Mouse (Mus musculus): ENCODE data around the gene Mrps18b. TPM values are rescaled to one million over a fixed set of nuclear protein-coding genes. Genes with fewer than 3 reads are reported as not detected.
"Not testable (repeated sequence)": the region's sequence is repeated elsewhere in the genome, so short reads cannot be mapped to it uniquely, and the experiment has no call there.

Gene Mrps18b
- polyA plus RNA-seq (2012; fragmentation: generic; extraction: Trizol) = 104 TPM

DNA sequence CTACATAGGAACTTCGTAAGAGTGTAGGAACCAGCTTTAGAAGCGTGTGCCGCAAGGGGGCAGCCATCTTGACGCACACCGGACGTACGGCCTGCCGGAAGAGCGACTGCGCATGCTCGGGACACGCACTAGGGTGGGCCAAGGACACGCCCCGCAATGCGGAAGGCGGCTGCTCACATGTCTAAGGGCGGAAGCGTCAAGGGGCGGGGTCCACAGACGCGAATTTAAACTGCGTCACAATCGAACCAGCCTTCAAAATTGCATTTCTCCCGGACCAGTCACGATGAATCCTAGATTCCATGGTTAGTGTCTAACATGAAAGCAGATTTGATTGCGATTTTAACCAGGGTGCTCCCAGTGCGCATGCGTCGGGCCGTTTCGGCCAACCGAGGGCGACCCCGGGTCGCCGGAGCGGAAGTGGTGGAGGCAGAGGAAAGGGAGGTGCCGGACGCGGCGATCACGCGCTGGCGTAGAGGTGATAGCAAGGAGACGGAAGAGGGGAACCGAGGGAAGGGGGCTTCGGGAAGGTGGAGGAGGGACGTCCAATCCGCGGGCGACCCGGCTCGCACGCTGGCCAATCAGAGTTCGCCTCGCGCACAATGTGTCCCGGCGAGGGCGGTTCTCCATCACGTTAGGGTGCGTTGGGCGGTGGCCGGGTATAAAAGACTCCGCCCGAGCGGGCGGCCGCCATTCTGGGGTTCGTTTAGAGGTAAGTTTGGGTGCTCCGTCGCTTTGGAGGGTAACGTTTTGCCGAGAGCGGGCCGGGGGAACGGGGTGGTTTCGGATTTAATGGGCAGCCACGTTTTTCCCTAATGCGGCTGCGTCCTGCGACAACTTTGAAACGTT, at the start of gene Mrps18b, which contains the start of gene Ppp1r10:
Gene Mrps18b (minus strand): TSS at position 93 of the 846 bp plus-strand sequence.
Gene Ppp1r10 (plus strand): TSS at position 138 of the 846 bp plus-strand sequence.
- H3K27me3 ChIP-seq (ENCODE audit: control insufficient read depth, insufficient read depth, insufficient read length) = no peaks in the 10 kb centered on the region
- H3K79me2 ChIP-seq (ENCODE audit: control insufficient read depth, insufficient read depth) = peaks cover 54% of the 10 kb centered on the region
- H3K4me3 ChIP-seq = peak within 1 kb of the TSS; percentile 96
- peak within 1 kb of the TSS; percentile 97 for H3K4me2 ChIP-seq (ENCODE audit: low read depth)
- H3K36me3 ChIP-seq (ENCODE audit: control insufficient read depth, insufficient read depth) = peaks cover 35% of the 10 kb centered on the region
- TF ChIP-seq MAX (IDR thresholded peaks at IDR 0.05; ENCODE audit: low read depth) (peak; percentile 68), SRF (IDR thresholded peaks at IDR 0.05; ENCODE audit: control insufficient read depth, insufficient read length, low read depth) (peak; percentile 47), E2F4 (IDR thresholded peaks at IDR 0.05; ENCODE audit: insufficient read depth) (no peak), REST (IDR thresholded peaks at IDR 0.05; ENCODE audit: insufficient read depth, insufficient read length) (peak; percentile 47), MYOG (IDR thresholded peaks at IDR 0.05; ENCODE audit: control insufficient read depth in 1 of 3, insufficient read depth in 1 of 3, insufficient read length in 2 of 3, low read depth in 2 of 3) (no peak), USF1 (IDR thresholded peaks at IDR 0.05; ENCODE audit: low read depth) (peak; percentile 65), CEBPB (IDR thresholded peaks at IDR 0.05; ENCODE audit: insufficient read depth, poor library complexity, severe bottlenecking) (no peak), TCF12 (IDR thresholded peaks at IDR 0.05; ENCODE audit: insufficient read depth, poor library complexity, severe bottlenecking) (no peak), MYOD1 (IDR thresholded peaks at IDR 0.05; ENCODE audit: control insufficient read depth in 1 of 3, insufficient read length in 2 of 3, low read depth in 2 of 3) (no peak), TCF3 (IDR thresholded peaks at IDR 0.05; ENCODE audit: insufficient read length, low read depth) (no peak), POLR2AphosphoS2 (IDR thresholded peaks at IDR 0.05; ENCODE audit: insufficient read length, low read depth) (peak; percentile 84), POLR2A (IDR thresholded peaks at IDR 0.05; ENCODE audit: insufficient read length, low read depth) (peak; percentile 81)
- peak within 1 kb of the TSS; percentile 92 for H3ac ChIP-seq (ENCODE audit: control insufficient read depth, insufficient read length)

DNA sequence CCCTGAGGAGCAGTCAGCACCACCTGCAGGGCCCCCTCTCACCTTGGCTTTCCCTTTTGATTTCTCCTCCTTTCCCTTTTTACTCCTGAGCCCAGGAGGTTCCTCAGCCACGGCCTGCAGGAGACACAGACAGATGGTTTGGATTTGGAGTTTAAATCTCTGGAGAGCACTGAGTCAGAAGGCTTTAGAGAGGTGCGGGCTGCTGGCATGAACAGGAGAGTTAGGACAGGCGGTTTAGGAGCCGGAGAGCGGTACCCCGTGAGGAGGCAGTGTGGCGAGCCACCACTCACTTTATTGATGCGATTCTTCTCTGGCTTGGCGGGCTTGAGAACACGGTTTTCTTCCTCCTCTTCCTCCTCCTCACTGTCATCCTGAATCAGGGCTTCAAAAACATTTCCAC, 47.1 kb upstream of the Mrps18b start:
- no peak overlapping the region for H3ac ChIP-seq (ENCODE audit: control insufficient read depth, insufficient read length)
- no peak for TF ChIP-seq MAX (IDR thresholded peaks at IDR 0.05; ENCODE audit: low read depth)
- no peak for TF ChIP-seq MYOD1 (IDR thresholded peaks at IDR 0.05; ENCODE audit: control insufficient read depth in 1 of 3, insufficient read length in 2 of 3, low read depth in 2 of 3)
- no peak for TF ChIP-seq POLR2A (IDR thresholded peaks at IDR 0.05; ENCODE audit: insufficient read length, low read depth)
- no peak for TF ChIP-seq TCF3 (IDR thresholded peaks at IDR 0.05; ENCODE audit: insufficient read length, low read depth)
- no peak for TF ChIP-seq MYOG (IDR thresholded peaks at IDR 0.05; ENCODE audit: control insufficient read depth in 1 of 3, insufficient read depth in 1 of 3, insufficient read length in 2 of 3, low read depth in 2 of 3)
- TF ChIP-seq SRF (IDR thresholded peaks at IDR 0.05; ENCODE audit: control insufficient read depth, insufficient read length, low read depth) = no peak
- no peak for TF ChIP-seq POLR2AphosphoS2 (IDR thresholded peaks at IDR 0.05; ENCODE audit: insufficient read length, low read depth)
- no peak for TF ChIP-seq CEBPB (IDR thresholded peaks at IDR 0.05; ENCODE audit: insufficient read depth, poor library complexity, severe bottlenecking)
- no peak for TF ChIP-seq REST (IDR thresholded peaks at IDR 0.05; ENCODE audit: insufficient read depth, insufficient read length)
- TF ChIP-seq TCF12 (IDR thresholded peaks at IDR 0.05; ENCODE audit: insufficient read depth, poor library complexity, severe bottlenecking) = no peak
- TF ChIP-seq USF1 (IDR thresholded peaks at IDR 0.05; ENCODE audit: low read depth) = no peak
- peaks cover 23% of the 10 kb centered on the region for H3K79me2 ChIP-seq (ENCODE audit: control insufficient read depth, insufficient read depth)
- H3K27me3 ChIP-seq (ENCODE audit: control insufficient read depth, insufficient read depth, insufficient read length) = no peaks in the 10 kb centered on the region
- no peak overlapping the region for H3K4me2 ChIP-seq (ENCODE audit: low read depth)
- H3K4me3 ChIP-seq = no peak overlapping the region
- peaks cover 33% of the 10 kb centered on the region for H3K36me3 ChIP-seq (ENCODE audit: control insufficient read depth, insufficient read depth)

GRCm38 (mm10) chr17:35958533-35959223, 42.5 kb upstream of the Mrps18b start:
- Histone ChIP-seq H3K27me3 (ENCODE audit: control insufficient read depth, insufficient read depth, insufficient read length) (no peaks in the 10 kb centered on the region), H3K4me2 (ENCODE audit: low read depth) (no peak overlapping the region), H3K4me3 (no peak overlapping the region), H3ac (ENCODE audit: control insufficient read depth, insufficient read length) (no peak overlapping the region), H3K36me3 (ENCODE audit: control insufficient read depth, insufficient read depth) (peaks cover 40% of the 10 kb centered on the region), H3K79me2 (ENCODE audit: control insufficient read depth, insufficient read depth) (no peaks in the 10 kb centered on the region)
- TF ChIP-seq MAX (IDR thresholded peaks at IDR 0.05; ENCODE audit: low read depth) (no peak), POLR2A (IDR thresholded peaks at IDR 0.05; ENCODE audit: insufficient read length, low read depth) (no peak), POLR2AphosphoS2 (IDR thresholded peaks at IDR 0.05; ENCODE audit: insufficient read length, low read depth) (no peak), TCF12 (IDR thresholded peaks at IDR 0.05; ENCODE audit: insufficient read depth, poor library complexity, severe bottlenecking) (no peak), E2F4 (IDR thresholded peaks at IDR 0.05; ENCODE audit: insufficient read depth) (no peak), TCF3 (IDR thresholded peaks at IDR 0.05; ENCODE audit: insufficient read length, low read depth) (no peak), SRF (IDR thresholded peaks at IDR 0.05; ENCODE audit: control insufficient read depth, insufficient read length, low read depth) (no peak), REST (IDR thresholded peaks at IDR 0.05; ENCODE audit: insufficient read depth, insufficient read length) (no peak), USF1 (IDR thresholded peaks at IDR 0.05; ENCODE audit: low read depth) (no peak)

DNA sequence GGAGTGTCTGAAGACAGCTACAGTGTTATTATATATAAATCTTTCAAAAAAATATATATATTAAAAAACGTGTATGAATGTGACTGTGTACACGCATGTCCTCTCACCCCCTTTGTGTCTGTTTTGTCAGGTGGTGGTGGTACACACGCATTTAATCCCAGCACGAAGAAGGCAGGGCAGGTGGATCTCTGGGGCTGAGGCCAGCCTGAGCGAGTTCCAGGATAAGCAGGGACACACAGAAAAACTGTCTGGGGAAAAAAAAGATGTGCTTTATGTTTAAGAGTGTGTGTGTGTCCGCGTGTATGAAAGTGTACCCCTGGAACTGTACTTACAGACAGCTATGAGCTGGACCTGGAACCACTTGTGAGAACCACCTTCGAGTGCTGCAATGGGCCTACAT, 38.5 kb upstream of the Mrps18b start:
- Histone ChIP-seq H3ac (ENCODE audit: control insufficient read depth, insufficient read length) (no peak overlapping the region), H3K79me2 (ENCODE audit: control insufficient read depth, insufficient read depth) (no peaks in the 10 kb centered on the region), H3K4me2 (ENCODE audit: low read depth) (no peak overlapping the region), H3K36me3 (ENCODE audit: control insufficient read depth, insufficient read depth) (peaks cover 22% of the 10 kb centered on the region), H3K27me3 (ENCODE audit: control insufficient read depth, insufficient read depth, insufficient read length) (no peaks in the 10 kb centered on the region), H3K4me3 (no peak overlapping the region)
- no peak for TF ChIP-seq TCF3 (IDR thresholded peaks at IDR 0.05; ENCODE audit: insufficient read length, low read depth)
- peak; percentile 64 for TF ChIP-seq POLR2AphosphoS2 (IDR thresholded peaks at IDR 0.05; ENCODE audit: insufficient read length, low read depth)

DNA sequence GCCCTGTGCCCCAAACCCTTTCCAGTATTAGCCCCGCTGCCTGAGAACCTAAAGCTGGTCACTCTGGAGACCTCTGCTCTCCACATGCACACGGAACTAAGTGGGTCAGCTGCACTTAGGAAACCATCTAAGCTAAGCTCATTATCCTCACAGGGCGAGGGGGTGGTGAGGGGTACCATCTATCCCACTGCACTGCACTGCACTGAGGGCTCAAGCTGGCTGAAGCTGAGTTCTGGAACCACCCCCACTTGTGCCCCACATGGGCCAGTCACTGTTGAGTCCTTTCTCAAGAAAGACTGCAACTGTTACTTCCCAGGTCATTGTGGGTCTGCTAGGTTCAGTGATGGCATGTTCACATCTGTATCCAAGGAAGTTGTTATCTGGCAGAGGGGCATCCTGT, 36.4 kb upstream of the Mrps18b start:
- H3K27me3 ChIP-seq (ENCODE audit: control insufficient read depth, insufficient read depth, insufficient read length) = not testable (repeated sequence)

GRCm38 (mm10) chr17:35950946-35951345, 34.8 kb upstream of the Mrps18b start:
- not testable (repeated sequence) for H3K4me3 ChIP-seq; H3ac ChIP-seq (ENCODE audit: control insufficient read depth, insufficient read length); H3K27me3 ChIP-seq (ENCODE audit: control insufficient read depth, insufficient read depth, insufficient read length); H3K79me2 ChIP-seq (ENCODE audit: control insufficient read depth, insufficient read depth); H3K4me2 ChIP-seq (ENCODE audit: low read depth); H3K36me3 ChIP-seq (ENCODE audit: control insufficient read depth, insufficient read depth)

More for the DNA sequence above, 36.4 kb upstream of the Mrps18b start:
- H3K79me2 ChIP-seq (ENCODE audit: control insufficient read depth, insufficient read depth); H3K4me3 ChIP-seq; H3ac ChIP-seq (ENCODE audit: control insufficient read depth, insufficient read length); H3K4me2 ChIP-seq (ENCODE audit: low read depth): not testable (repeated sequence)
- peaks cover 10% of the 10 kb centered on the region for H3K36me3 ChIP-seq (ENCODE audit: control insufficient read depth, insufficient read depth)

All from myocyte (in vitro differentiated cells).